Mouse (Mus musculus) activated CD4-positive, CD25-positive, alpha-beta regulatory T cell, adult 4 months (primary cell): ENCODE measurements around the gene Olfr651. TPM values are rescaled to one million over a fixed set of nuclear protein-coding genes. Genes with fewer than 3 reads are reported as not detected.
"Not testable (repeated sequence)": the region's sequence is repeated elsewhere in the genome, so short reads cannot be mapped to it uniquely, and the experiment has no call there.

Experiments used
- ATAC-seq: one replicate; pipeline ENCODE4 v1.8.0; 2017
- polyA plus RNA-seq, 2 experiments: library from polyadenylated mRNA; unstranded; fragments of 100-300 nt; shearing (Covaris generic); gene quantifications; one replicate each; pipeline ENCODE4 v1.2.1; 2017

Gene Olfr651
- not detected for polyA plus RNA-seq

- no peak for ATAC-seq
Measured at GRCm38 (mm10) chr7:104549833-104550232, at the start of gene Olfr651. Olfr651 (plus strand) TSS chr7:104550133.

GRCm38 (mm10) chr7:104501186-104501585 is 48.7 kb upstream of the Olfr651 start:
- ATAC-seq = not testable (repeated sequence)

GRCm38 (mm10) chr7:104501589-104502371 is 48.2 kb upstream of the Olfr651 start:
- ATAC-seq = no peak

GRCm38 (mm10) chr7:104507421-104508065 is 42.4 kb upstream of the Olfr651 start, which contains the start of gene Trim30d:
Trim30d (minus strand) TSS chr7:104507849.
- peak; percentile 100 for ATAC-seq

GRCm38 (mm10) chr7:104552700-104553099 is 2.8 kb downstream of the Olfr651 start:
- no peak for ATAC-seq

GRCm38 (mm10) chr7:104560601-104561000 is 10.7 kb downstream of the Olfr651 start, which contains the start of gene Olfr652:
Olfr652 (plus strand) TSS chr7:104560901.
- ATAC-seq = no peak

- ATAC-seq = no peak
Measured at GRCm38 (mm10) chr7:104577014-104577413, 27.1 kb downstream of the Olfr651 start, which contains the start of gene Olfr653. Olfr653 (plus strand) TSS chr7:104577314.

GRCm38 (mm10) chr7:104580846-104581245 is 30.9 kb downstream of the Olfr651 start:
- no peak for ATAC-seq

- ATAC-seq = no peak
Measured at GRCm38 (mm10) chr7:104581429-104581828, 31.5 kb downstream of the Olfr651 start.

- no peak for ATAC-seq
Measured at GRCm38 (mm10) chr7:104586725-104587124, 36.8 kb downstream of the Olfr651 start, which contains the start of gene Olfr654. Olfr654 (plus strand) TSS chr7:104587025.

- ATAC-seq = no peak
Measured at GRCm38 (mm10) chr7:104588274-104588673, 38.3 kb downstream of the Olfr651 start.

GRCm38 (mm10) chr7:104601679-104602078 is 51.7 kb downstream of the Olfr651 start, which contains the start of gene Olfr655:
Olfr655 (minus strand) TSS chr7:104601779.
- no peak for ATAC-seq

- peak; percentile 72 for ATAC-seq
Measured at GRCm38 (mm10) chr7:104603173-104603572, 53.2 kb downstream of the Olfr651 start.

Other genes with a start within 250 kb of the Olfr651 start
- 100 to 1,000 TPM; 132 to 142 TPM for gene Trim12a, start 234.7 kb upstream of the Olfr651 start, polyA plus RNA-seq
- gene Trim34b, start 220.7 kb upstream of the Olfr651 start, polyA plus RNA-seq = 1 to 10 TPM in 1 of 2 experiments, under 1 TPM in 1; 0.53 to 1.0 TPM
- 10 to 100 TPM; 16.2 to 20.3 TPM for gene Trim12c, start 196.8 kb upstream of the Olfr651 start, polyA plus RNA-seq
- 1 to 10 TPM; 1.6 to 4.0 TPM for gene Trim30b, start 180.2 kb upstream of the Olfr651 start, polyA plus RNA-seq
- gene Trim30c, start 149.3 kb upstream of the Olfr651 start, polyA plus RNA-seq = 1 to 10 TPM; 1.1 to 1.7 TPM
- 10 to 100 TPM; 77.9 to 80.9 TPM for gene Trim30a, start 84.9 kb upstream of the Olfr651 start, polyA plus RNA-seq
- gene Trim30d, start 42.3 kb upstream of the Olfr651 start, polyA plus RNA-seq = 10 to 100 TPM; 27.0 to 33.5 TPM
- gene Olfr652, start 10.8 kb downstream of the Olfr651 start, polyA plus RNA-seq = under 1 TPM in 1 of 2 experiments, not detected in 1; 0.44 TPM
- not detected for gene Olfr653, start 27.2 kb downstream of the Olfr651 start, polyA plus RNA-seq
- gene Olfr654, start 36.9 kb downstream of the Olfr651 start, polyA plus RNA-seq = under 1 TPM in 1 of 2 experiments, not detected in 1; 0.30 TPM
- gene Olfr655, start 51.6 kb downstream of the Olfr651 start, polyA plus RNA-seq = not detected
- not detected for gene Olfr656, start 63.8 kb downstream of the Olfr651 start, polyA plus RNA-seq
- not detected for gene Olfr657, start 74.7 kb downstream of the Olfr651 start, polyA plus RNA-seq
- gene Olfr658, start 97.2 kb downstream of the Olfr651 start, polyA plus RNA-seq = under 1 TPM in 1 of 2 experiments, not detected in 1; 0.19 TPM
- not detected for gene Olfr659, start 116.6 kb downstream of the Olfr651 start, polyA plus RNA-seq
- not detected for gene Olfr661, start 136.4 kb downstream of the Olfr651 start, polyA plus RNA-seq
- not detected for gene Usp17le, start 227.3 kb downstream of the Olfr651 start, polyA plus RNA-seq